Mouse (Mus musculus) lung, postnatal 25 days (tissue): ENCODE measurements around the gene Lamc1.
"Not testable (repeated sequence)": the region's sequence is repeated elsewhere in the genome, so short reads cannot be mapped to it uniquely, and the experiment has no call there.

Experiments used
- DNase-seq: peaks from one replicate; pipeline ENCODE4 v3.0.0; 2022; ENCODE audit warnings: low spot score

The Lamc1 gene

GRCm38 (mm10) chr1:153331796-153332443 lies 666 bp downstream of the Lamc1 start:
- peak; percentile 61 for DNase-seq

DNA sequence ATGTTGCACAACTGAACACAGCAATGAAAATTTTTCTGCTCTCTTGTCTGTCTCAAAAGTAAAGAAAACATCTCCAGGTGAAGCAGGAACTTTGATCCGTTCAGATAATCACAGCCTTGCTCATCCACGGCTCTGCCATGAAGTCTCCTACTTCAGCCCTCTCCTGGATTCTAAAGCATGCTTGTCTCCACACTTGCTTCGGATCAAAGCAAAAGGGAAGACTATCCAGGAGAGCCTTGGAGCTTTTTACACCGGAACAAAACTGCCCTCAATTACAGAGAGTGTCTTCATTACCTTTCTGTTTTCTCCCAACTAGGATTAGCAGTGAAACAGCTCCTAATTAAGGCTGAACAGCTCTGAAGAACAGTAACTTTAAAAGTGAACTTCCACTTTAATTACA lies 1.4 kb downstream of the Lamc1 start:
- no peak for DNase-seq

DNA sequence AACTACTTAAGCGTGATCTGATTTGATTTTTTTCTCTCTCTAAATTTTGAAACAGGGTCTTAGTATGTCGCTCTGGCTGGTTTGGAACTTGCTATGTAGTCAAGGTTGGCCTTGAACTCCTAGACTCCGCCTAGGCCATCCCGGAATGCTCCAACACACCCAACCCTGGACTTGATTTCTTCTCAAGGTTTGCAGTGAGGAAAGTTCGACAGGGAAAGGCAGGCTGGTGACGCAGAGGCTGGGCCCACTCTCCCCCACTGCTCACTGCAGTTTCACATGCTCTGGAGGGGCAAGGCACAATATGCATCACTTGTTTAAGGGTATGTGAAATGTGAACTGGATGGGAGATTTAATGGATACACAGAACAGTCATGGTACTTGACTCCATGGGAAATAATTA lies 3.3 kb downstream of the Lamc1 start:
- no peak for DNase-seq

DNA sequence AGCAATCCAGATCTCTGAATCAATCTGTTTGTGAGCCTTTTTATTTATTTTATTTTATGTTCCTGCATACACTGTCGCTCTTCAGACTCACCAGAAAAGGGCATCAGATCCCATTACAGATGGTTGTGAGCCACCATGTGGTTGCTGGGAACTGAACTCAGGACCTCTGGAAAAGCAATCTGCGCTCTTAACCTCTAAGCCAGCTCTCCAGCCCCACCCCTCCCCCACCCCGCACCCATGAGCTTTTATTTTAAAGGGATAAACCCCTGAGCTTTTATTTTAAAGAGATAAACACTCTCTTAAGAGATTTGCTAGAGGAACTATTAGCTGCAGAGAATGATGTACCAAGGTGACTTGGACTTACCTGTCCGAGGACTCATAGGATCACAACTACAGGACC lies 5.5 kb downstream of the Lamc1 start:
- no peak for DNase-seq

- no peak for DNase-seq
These were observed 6.4 kb downstream of the Lamc1 start for GRCm38 (mm10) chr1:153326226-153326625.

- DNase-seq = no peak
These were observed 11.2 kb downstream of the Lamc1 start for GRCm38 (mm10) chr1:153321404-153321803.

DNA sequence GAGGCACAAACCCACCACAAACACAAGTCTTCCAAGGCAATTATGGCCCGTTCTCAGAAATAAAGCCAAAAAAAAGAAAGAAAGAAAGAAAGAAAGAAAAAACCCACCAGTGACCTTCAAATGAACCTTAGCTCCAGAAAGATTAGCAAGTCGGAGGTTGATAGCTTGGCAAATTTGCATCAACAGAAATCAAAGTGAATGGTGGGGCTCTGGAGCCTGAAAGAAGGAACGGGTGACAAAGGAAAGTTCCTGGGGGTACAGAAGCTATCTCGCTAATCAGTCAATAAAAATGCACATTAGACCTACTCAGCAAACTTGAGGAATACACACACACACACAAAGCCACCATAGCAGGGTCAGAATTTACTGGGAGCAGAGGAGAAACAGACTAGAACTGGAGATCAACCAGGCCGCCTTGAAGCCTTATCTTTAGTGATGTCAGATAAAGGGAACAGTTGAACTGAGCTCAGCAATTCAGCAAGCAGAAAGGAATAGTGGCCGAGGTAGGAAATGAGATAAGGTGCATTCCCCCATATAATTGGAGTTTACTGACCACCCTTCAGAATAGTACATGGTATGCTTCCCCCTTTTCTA lies 11.9 kb downstream of the Lamc1 start:
- no peak for DNase-seq

- no peak for DNase-seq
These were observed 12.5 kb downstream of the Lamc1 start for GRCm38 (mm10) chr1:153320121-153320520.

- DNase-seq = no peak
These were observed 13.8 kb downstream of the Lamc1 start for GRCm38 (mm10) chr1:153318741-153319140.

DNA sequence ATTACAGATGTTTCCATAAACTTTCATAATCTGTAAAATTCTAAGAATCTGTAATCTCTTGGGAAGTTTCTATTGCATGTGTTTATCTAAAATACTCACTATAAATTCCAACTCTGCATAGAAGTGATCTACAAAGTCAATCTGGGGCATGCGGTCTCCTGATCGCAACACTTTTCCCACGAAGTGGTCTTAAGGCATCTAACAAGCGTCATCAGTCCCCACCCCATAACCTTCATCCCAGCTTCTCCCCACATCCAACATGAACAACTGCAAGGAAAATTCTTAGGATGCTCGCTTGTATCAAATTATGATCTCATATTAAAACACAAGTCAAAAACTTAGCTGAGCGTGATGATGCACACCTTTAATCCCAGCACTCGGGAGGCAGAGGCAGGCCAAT lies 14.3 kb downstream of the Lamc1 start:
- no peak for DNase-seq

GRCm38 (mm10) chr1:153317486-153318260 lies 14.9 kb downstream of the Lamc1 start:
- peak; percentile 25 for DNase-seq

DNA sequence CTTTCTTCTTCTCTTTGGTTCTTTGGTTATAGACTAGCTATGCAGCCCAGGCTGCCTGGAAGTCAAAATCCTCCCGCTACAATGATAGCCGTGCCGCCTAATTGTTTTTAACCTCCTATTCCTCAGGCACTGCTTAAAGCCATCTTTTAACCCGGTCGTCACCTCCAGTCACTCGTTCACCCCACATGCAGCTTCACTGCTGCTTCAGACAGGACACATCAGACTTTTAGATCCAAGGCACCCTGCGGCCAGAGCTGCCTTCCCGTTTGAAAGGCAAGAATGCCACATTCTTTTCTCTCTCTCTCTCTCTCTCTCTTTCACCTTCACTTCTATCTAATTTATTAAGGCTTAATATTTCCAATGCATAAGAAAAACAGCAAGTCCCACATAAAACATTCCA lies 15.6 kb downstream of the Lamc1 start:
- DNase-seq = no peak

DNA sequence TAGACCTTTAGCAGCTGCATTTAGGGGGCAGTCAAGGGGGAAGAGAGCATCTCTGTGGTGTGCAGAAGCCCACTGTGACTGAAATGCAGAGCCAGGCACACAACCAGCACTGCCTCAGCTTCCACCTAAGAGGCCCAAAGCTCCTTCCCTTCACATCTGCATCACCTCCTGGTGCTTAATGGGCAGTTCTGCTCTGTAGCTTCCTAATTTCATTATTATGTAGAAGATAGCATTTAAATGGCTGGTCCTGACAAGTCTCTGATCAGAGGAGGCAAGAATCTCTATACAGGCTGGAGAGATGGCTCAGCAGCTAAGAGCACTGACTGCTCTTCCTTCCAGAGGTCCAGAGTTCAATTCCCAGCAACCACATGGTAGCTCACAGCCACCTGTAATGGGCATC lies 16.3 kb downstream of the Lamc1 start:
- no peak for DNase-seq

DNA sequence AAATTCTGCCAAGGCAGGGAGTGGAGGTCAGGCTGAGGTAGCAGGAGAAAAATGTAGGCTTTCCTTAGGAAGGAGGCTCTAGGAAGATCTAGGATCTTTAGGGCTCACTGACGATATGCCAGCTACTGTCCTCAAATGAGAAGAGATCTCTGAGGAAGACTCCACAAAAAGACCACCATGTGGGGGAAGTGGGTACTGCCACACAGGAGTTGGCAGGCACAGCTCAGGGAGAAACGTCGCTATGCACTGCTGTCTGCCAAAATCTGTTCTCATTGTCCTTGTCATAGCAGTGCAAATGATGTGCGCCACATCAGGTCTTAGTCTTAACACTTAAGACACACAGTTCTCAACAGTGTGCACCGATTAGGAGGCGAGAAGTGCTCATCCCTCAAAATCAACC lies 17.5 kb downstream of the Lamc1 start:
- DNase-seq = no peak

DNA sequence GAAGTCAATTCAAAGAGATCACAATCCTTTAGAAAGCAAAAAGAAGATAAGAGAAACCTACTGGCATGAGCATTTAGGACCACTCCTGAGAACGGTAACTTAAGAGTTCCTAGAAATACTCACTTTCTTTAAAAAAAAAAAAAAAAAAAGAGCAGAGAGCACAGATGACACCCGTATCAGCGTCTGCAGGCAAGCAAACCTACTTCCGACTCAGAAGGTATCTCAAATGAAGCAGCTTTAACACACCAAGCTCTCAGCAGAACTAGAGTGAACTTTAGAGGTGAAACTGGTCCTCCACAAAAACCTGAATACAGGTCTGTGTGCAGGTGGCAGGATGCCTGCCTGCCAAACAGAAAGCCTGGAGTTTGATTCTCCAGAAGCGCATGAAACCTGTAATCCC lies 19.6 kb downstream of the Lamc1 start:
- no peak for DNase-seq

GRCm38 (mm10) chr1:153310190-153310589 lies 22.4 kb downstream of the Lamc1 start:
- DNase-seq = peak; percentile 39

- DNase-seq = no peak
These were observed 23.3 kb downstream of the Lamc1 start for GRCm38 (mm10) chr1:153309310-153309709.

DNA sequence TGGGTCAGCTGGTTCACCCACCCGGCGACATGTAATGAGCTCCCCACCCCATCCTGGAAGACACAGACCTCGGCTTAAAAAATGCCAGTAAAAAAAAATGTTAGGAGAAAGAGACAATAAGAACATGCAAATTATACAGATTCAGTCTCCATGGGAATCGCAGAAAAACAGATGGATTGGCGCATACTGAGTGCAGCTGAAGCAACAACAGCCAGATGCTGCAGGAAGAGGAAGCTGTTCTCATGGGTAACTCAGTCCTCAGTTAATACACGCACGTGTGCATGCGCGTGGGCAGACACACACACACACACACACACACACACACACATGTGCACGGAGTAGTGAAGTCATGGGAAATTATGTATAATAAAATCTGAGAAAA lies 23.7 kb downstream of the Lamc1 start:
- no peak for DNase-seq

GRCm38 (mm10) chr1:153308179-153308914 lies 24.2 kb downstream of the Lamc1 start:
- DNase-seq = no peak

GRCm38 (mm10) chr1:153307509-153308178 lies 24.9 kb downstream of the Lamc1 start:
- DNase-seq = no peak

- DNase-seq = not testable (repeated sequence)
These were observed 26.9 kb downstream of the Lamc1 start for GRCm38 (mm10) chr1:153305728-153306127.

GRCm38 (mm10) chr1:153305249-153305648 lies 27.3 kb downstream of the Lamc1 start:
- not testable (repeated sequence) for DNase-seq
